Mouse (Mus musculus) layer of hippocampus, postnatal 10 days (tissue): ENCODE measurements around the gene Kcnt2. TPM values are rescaled to one million over a fixed set of nuclear protein-coding genes. Genes with fewer than 3 reads are reported as not detected.

Source experiments
- DNase-seq, 2 experiments: peaks; one replicate each; pipeline ENCODE4 v3.0.0; 2021; ENCODE audit warnings: low spot score in 2 of 2
- total RNA-seq, 2 experiments: library from RNA; stranded (reverse); gene quantifications; 2 replicates each; pipeline ENCODE4 v1.2.3; 2021

Kcnt2 gene
- total RNA-seq, 2 experiments from 2014 or later, result 25.5 to 25.7 TPM

DNA sequence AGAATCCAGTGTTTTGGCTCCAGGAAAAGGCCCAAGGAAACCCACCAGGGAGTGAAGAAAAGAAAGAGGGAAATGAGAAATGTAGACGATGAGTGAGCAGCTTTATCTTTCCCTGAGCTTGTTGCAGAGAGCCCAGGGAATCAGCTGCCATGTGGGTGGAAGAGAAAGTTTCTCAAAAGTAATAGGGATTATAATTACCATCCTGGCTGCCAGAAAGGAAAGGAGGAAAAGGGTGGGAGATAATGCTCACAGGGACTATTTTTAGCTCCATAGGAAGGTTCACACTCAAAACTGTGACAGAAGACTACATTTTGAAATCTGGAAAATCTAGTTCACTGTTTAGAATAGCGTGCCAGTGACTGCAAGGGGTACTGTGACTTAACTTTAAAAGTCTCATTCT lies 243.9 kb downstream of the Kcnt2 start:
- no peak for DNase-seq

GRCm38 (mm10) chr1:140491406-140491805 lies 245.4 kb downstream of the Kcnt2 start:
- no peak for DNase-seq

DNA sequence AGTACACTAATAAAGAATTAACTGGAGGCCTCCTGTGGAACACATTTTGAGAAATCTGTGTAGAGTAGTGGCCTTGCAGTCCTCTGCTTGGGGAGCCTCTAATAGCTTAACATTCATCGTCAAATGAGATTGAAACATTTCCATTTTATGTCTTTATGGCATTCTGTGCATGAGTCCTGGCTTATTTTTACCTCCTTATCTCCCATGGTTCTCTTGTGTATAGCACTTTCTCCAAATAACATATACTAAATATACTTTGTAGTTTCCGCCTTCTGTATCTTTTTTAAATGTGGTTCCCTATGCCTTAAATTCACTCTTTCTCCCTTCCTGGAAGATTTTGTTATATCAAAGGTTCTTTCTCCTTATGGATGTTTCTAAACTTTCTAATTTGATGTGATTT lies 246.3 kb downstream of the Kcnt2 start:
- DNase-seq, result no peak

DNA sequence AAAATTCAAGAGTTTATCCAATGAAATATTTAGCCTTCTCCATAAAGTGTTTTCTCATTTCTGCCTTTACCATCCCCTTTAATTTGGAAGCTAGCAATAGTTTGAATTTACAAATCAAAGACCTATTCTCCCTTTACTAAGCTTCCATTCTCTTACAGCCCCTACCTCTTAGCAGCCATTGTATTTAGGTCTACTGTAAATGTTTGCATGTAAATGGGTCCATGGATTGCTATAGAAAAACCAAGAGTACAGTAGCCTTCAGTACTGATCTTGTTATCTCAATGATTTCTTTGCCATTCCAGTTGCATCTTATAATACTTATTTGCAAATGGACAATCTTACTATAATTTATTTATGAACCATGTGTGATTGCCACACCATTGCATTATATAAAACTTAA lies 267.5 kb downstream of the Kcnt2 start:
- DNase-seq, result no peak

DNA sequence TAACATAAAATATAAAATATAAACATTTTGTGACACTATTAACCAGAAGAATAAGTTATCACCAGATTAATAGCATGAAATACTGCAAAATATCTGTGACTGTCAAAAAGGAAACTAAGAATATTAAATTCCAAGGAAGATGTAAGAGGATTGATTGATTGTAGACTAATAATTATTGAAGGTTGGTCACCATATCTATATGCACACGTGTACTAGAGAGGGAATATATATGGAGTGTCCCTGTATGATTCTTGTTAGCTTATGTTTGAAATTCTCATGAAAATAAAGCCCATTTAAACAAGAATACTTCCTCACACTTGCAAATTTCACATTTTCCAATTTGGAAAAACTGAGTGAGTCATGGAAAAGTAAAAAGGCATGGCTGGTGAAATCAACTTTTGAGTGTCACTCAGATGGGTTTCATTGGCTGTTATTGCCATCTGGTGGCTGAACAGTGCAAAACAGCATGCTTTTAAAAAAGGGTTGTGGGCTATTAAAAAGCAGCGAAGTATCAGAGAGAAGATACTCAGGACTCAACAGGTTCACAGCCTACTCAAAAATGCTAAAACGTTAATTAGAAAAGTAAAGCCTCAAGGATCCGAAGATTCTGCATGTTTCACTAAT lies 285.4 kb downstream of the Kcnt2 start:
- peak; percentile 58 to 71 for DNase-seq

- no peak for DNase-seq
Observed at GRCm38 (mm10) chr1:140534849-140535248, 288.9 kb downstream of the Kcnt2 start.

- no peak for DNase-seq
Observed at GRCm38 (mm10) chr1:140542066-140542465, 296.1 kb downstream of the Kcnt2 start.

DNA sequence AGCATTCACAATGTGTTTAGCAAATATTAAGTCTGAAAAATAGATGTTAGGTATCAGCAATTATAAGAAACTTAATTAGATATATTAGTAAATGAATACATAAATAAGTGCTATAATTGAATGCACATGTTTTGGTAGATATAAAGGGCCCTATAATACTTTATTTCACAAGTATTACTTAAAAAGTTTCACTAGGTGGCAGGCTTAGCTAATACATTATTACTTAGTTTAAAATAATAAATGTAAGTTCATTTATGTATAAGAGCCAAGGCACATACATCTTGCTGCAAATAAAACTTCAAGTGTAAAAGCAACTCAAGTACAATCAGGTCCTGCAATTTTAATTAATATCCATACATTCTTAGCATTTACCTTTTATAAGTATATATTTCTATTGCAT lies 302.8 kb downstream of the Kcnt2 start:
- no peak for DNase-seq

DNA sequence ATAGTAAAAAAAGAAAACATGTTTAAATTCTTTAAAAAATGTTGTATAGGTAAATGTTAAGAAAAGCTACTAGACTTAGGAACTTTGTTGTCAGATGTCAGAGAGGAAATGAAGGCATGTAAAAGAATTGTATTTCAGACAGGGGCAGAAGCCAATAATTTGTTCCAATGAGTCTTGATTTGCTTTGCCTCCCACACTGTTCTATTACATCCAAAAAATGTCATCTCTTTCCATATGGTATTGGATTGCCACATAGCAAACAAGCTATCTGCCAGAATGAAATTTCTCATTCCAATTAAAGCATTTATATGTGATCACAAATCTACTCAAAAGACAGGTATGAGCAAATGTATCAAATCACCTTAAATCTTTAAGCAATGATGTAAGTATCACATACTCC lies 314.8 kb downstream of the Kcnt2 start:
- no peak for DNase-seq

GRCm38 (mm10) chr1:140572141-140572540 lies 326.2 kb downstream of the Kcnt2 start:
- DNase-seq, result no peak

DNA sequence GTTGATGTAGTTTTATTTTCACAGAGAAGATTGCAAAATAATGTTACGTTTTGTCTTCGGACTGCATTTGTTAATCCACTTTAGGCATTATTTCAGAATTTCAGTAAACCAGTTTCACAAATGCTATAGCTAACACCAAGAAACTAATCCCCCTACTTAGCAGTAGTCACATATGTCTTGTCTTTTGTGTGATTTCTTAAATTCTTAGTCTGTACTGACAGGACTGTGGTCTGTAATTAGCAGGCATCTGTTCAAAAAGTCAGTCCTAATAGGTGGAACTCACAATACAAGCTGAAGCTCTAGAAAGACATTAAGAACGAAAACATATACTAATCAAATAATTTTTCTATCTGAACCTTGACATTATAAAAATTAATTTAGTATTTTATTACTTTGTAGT lies 332.6 kb downstream of the Kcnt2 start:
- DNase-seq, result no peak

DNA sequence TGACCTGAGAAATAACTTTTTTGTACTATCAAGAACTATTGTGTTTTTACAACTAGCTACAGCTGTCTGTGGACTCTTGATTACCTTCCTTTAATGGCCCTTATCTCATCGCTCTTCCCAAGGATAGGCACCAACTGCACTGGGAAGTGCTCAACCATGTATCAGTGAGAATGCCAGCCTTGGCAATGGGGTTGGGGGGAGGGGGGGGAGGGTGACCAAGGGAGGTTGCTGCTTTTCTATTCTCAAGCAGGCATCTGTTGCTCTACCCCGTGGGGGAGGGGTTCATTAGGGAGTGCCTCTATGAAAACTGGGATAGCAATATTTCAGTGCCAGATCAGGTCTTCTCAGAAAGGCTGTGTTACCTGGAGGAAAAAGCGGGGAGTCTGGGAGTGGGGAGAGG lies 342.3 kb downstream of the Kcnt2 start:
- no peak for DNase-seq

GRCm38 (mm10) chr1:140608765-140609297 lies 362.9 kb downstream of the Kcnt2 start:
- no peak for DNase-seq

DNA sequence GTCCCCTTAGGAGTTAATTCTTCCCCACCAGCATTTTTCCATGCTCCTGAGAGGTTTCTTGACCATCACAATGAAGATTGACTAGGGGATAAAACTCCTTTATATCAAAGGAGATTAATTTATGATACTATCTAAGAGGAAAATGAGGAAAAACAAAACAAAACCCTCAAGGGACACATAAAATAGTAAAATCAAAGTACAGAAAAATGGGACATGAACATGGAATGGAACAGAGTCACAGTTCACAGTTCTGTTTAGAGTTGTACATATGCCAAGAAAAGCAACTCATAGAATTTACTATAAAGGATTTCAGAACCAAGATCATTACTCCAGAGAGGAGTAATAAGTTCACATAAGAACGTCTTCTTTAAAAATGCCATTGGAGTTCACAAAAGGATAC lies 367.1 kb downstream of the Kcnt2 start:
- DNase-seq, result no peak

GRCm38 (mm10) chr1:140614840-140615239 lies 368.9 kb downstream of the Kcnt2 start:
- DNase-seq, result no peak

GRCm38 (mm10) chr1:140618164-140618563 lies 372.2 kb downstream of the Kcnt2 start:
- no peak for DNase-seq

DNA sequence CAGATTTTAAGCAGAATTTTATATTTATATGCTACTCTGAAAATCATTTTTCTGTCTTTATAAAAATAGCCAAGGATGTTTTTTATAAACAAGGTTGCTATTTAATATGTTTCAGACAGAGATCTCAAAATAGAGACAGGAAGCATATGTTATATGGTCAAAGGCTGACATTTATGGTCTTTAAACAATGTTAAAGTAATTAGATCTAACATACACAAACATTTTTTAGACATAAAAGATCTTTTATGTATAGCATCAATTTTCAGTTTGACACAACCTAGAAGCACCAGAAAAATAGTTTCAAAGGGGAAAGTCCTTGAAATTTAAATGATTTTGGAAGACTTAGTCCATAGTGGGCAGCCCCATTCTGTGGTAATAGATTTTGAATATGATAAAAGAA lies 379.0 kb downstream of the Kcnt2 start:
- no peak for DNase-seq

- DNase-seq, result peak in 1 of 2 experiments; percentile 26
Observed at GRCm38 (mm10) chr1:140659607-140660340, 413.8 kb downstream of the Kcnt2 start.

DNA sequence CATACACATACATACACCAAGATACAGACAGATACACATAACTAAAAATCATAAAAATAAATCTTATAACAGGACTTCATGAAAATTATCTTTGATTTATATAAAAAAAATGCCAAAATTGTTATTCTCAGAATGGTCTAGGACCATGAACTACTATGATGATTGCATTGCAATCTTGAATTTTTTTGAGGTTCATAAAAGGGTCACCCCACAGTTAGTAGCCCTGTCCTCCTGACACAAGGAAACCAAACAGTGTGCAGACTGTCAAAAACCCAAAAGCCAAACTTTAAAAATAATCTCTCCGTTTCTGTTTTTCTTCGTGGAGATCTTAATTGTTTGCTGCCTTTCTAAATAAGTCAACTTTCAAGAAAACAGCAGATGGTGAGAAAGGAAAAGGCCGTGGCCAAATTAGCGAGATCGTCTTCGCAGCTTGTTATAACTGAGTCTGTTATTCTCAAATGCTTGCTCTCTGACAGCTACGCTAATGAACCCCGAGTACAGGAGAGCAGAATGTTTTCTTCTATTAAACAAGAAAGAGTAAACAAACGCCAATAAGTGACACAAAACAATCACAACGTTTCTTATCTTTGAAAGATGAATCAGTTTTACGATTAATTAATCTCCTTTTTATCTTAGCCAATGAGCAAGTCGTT lies 414.9 kb downstream of the Kcnt2 start:
- no peak for DNase-seq

DNA sequence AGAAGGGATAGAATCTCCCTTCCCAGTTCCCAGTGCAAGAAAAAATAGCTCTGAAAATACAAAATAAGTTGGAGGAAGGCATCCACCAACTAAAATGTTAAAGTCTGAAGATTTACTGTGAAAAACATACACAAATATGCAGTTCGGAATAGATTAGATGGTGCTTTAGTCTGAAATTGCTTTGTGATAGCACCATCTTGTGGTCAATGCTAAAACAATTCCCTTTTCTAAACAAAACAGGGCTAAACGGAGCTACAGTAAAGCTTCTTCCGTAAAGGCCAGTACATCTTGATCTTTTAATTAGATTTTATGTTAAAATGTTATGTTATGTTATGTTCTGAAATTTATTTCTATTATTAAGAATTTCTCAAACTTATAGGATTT lies 415.4 kb downstream of the Kcnt2 start:
- no peak for DNase-seq
